Mouse (Mus musculus): ENCODE data around the gene Prdx5.

- TF ChIP-seq EP300 (IDR thresholded peaks at IDR 0.05) (no peak), CTCF (IDR thresholded peaks at IDR 0.05) (no peak)
These were observed 37.2 kb downstream of the Prdx5 start for GRCm38 (mm10) chr19:6872701-6873100.
